Mouse (Mus musculus) gastrocnemius, postnatal 14 days (tissue): ENCODE data around the gene Adarb1. TPM values are rescaled to one million over a fixed set of nuclear protein-coding genes. Genes with fewer than 3 reads are reported as not detected.
"Not testable (repeated sequence)": the region's sequence is repeated elsewhere in the genome, so short reads cannot be mapped to it uniquely, and the experiment has no call there.

Source experiments
- DNase-seq: peaks from one replicate; pipeline ENCODE4 v3.0.0; 2021; ENCODE audit warnings: mixed read lengths
- intact Hi-C: fragments of 180-260 bp; cut with DNase I; formaldehyde crosslinking; loops from one replicate; pipeline ENCODE4 v1.15.1; 2025; ENCODE audit warnings: low total_unique reads
- total RNA-seq, 2 experiments: library from RNA; stranded (reverse); gene quantifications; 2 replicates each; pipeline ENCODE4 v1.2.3; 2021

Gene Adarb1
- total RNA-seq, 2 experiments from 2014 or later = 6.3 to 12.5 TPM

DNA sequence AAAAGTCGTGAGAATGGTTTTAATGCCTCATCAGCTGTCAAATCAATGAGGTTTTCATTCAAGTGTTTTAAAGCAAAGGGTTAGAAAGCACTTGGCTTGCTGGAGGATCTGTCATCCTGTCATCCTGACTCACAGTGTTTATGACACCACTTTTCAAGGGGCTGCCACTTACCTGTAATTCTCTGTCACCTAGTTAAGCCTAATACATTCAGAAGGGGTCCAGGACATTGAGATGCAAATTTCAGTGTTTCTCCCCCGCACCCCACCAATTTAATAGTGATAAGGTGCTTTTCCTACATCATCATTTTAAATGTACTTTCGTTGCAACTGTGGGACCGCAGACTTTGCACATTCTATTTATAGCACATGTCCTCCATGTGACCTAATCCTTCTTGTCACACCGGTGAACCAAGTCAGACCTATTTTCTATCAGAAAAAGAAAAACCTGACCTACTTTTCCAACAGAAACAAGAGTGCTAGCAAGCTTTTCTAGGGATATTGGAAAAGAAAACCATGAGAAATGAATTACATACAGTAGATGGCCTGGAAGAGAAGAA is 129.4 kb downstream of the Adarb1 start:
- intact Hi-C loops = no loop called here

DNA sequence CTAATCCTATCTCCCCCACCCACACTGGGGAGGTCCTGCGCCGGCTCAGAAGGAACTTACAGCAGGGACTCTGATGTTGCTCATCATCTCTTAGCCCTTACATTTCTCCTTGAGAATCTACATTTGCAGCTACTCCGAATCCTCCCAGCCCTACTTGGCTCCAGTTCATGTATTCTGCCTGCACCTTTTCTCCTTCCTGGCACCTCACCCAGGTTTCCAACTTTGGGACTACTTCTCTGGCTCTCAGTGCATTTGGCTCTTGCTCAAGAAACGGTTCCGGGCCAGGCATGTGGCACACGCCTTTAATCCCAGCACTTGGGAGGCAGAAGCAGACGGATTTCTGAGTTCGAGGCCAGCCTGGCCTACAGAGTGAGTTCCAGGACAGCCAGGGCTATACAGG is 130.4 kb downstream of the Adarb1 start:
- intact Hi-C loops = loop anchor here (2.0 kb wide), 1 partner anchor 69 kb away; no protein-coding TSS in a partner anchor
- DNase-seq = no peak

More for the DNA sequence above, 129.4 kb downstream of the Adarb1 start:
- no peak for DNase-seq

DNA sequence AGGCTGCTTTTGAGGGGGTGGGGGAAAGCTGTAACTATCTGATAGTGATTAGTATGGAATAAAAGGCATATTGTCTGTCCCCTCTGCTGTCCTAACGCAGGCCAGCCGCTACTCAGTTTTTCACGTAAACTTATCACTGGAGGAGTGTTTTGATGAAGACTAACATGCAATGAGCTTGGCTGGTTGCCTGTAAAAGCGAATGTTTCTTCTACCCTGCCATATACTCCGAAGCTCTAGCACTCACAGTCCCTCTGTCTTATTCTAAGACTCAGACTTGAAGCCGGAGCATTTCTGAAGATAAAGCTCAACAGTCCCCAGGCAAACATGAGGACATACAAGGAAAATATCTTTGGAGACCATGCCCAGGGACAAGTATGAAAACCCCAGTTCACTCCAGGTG is 133.2 kb downstream of the Adarb1 start:
- no peak for DNase-seq
- intact Hi-C loops = no loop called here

DNA sequence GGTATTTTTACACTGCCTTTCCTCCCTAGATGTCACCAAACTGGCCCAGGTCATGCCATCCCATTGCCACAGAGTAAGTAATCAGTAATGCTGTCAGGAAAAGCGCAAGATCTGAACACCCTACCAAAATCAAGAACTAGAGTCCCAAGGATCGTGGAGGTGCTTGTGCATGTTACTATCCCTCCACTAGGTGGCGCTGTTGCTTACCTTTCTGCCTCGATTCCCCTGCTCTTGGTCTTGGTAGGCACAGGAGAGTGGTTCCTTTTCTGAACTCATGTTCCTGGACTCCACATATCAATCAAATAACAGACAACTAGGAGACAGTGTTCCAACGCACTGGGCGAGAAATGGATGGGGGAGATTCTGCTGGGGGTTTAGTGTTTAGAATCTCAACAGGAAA is 135.2 kb downstream of the Adarb1 start:
- intact Hi-C loops = loop anchor here (2.0 kb wide), 1 partner anchor 228 kb away; no protein-coding TSS in a partner anchor
- DNase-seq = peak; percentile 72

DNA sequence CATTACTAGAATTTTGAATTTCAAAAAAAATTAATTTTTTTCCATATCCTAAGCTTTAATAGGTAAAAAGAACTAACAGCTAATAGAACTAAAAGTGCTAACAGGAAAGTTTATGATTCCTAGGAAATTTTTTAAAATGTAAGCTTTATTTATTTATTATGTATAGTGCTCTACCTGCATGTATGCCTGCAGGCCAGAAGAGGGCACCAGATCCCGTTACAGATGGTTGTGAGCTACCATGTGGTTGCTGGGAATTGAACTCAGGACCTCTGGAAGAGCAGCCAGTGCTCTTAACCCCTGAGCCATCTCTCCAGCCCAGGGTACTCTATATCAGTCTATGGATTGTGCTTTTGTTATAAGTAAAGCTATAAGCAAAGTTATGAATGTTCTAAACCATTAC is 136.0 kb downstream of the Adarb1 start:
- not testable (repeated sequence) for DNase-seq
- intact Hi-C loops = loop anchor here (2.0 kb wide), 1 partner anchor 229 kb away; no protein-coding TSS in a partner anchor

DNA sequence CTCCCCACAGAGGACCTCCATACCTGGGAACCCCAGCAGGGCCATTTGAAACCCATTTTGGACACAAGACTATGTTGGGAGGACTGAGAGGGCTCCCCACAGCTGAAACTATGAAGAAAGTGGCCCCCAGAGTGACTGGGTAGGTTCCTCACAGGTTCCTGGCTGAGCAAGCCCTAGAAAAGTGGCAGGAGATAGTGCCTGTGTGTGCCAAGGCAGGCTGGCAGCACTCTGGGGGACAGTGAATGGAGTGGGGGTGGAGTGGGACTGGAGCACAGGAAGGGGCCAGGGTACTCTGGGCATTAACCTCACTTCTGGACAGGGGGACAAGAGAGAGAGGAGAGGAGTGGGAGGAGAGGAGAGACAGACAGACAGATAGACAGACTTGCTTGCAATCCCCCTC is 144.3 kb downstream of the Adarb1 start:
- DNase-seq = no peak
- intact Hi-C loops = no loop called here

DNA sequence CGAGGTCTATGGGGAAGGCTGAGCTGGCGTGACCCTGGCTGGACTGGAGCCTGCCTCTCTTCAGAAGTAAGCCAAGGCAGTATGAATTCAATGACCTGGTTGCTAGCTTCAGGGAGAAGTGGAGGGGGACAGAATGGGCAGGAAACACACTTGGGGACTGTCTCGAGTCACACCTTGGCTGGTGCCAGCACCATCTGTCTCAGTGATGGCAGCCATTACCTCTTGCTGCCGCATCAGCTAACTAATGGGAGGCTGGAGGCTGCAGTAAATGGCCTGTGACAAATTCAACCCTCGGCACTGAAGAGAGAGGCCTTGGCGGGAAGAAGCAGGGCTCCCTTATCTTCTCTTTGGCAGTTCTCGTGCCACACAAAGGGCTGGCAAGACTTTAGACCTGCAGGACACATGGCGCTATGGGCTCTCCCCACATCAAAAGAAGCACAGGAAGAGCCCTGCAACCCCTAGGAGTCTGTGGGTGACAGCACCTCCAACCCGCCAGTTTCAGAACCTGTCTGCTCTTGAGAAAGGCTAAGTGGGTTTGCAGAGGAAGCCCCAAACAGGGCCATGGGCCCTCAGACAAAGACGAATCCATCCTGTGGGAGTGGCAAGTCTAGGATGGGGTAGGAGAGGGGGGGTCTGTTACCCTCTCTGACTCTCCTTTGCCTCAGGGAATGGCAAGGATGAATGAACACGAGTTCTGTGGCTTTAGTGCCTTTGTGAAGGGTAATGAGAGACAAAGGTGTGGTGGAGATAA is 144.9 kb downstream of the Adarb1 start:
- no peak for DNase-seq
- intact Hi-C loops = no loop called here

DNA sequence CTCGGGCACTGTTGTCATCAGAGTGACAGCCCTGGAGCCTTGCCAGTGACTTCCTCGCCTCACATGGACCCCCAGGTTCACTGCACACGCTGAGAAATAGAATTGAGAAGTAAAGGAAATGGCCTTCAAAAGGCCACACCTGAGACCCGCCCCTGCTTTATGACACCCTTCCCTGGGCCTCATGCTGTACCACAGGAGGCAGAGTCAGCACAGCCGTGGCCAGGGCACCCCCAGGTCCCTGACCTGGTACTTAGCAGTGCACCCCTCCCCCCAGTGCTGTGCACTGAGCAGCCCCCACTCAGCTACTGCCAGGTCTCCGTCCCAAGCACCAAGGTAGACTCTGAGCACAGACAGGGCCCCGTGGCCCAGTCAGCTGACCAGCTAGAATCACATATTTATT is 148.9 kb downstream of the Adarb1 start:
- intact Hi-C loops = no loop called here
- no peak for DNase-seq

DNA sequence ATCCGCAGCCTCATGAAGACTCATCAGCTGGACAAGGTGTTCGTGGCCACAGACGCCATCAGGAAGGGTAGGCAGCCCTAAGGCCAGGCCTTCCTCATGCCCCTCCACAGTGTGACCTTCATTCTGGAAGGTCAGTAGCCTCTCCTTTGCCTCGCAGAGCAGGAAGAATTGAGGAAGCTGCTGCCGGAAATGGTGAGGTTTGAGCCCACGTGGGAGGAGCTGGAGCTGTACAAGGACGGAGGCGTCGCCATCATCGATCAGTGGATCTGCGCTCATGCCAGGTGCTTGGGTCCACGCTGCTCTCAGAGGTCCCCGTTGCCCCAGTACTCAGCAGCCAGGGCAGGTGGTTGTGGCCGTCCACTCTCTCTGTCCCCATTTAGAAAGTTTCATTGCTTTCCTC is 151.0 kb downstream of the Adarb1 start:
- intact Hi-C loops = no loop called here

DNA sequence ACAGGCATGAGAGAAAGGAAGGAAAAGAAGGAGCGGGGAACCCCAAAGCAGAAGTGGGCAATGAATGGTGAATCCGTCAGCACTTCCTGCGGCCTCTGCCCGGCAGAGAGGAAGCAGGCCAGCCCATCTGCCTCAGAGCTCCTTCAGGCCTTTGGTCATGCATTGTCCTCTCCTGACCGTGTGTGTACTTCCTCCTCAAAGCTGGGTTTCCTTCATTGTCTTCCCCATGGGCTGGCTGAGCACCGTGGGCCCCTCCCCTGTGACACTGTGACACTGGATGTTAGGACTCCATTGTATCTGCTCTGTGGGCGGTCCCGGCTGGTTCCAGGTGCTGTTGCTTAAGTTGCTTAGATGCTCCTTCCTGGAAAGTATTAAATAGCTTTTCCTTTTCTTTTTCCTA is 151.8 kb downstream of the Adarb1 start:
- intact Hi-C loops = no loop called here
- DNase-seq = no peak

More for the DNA sequence above, 151.0 kb downstream of the Adarb1 start:
- DNase-seq = no peak

DNA sequence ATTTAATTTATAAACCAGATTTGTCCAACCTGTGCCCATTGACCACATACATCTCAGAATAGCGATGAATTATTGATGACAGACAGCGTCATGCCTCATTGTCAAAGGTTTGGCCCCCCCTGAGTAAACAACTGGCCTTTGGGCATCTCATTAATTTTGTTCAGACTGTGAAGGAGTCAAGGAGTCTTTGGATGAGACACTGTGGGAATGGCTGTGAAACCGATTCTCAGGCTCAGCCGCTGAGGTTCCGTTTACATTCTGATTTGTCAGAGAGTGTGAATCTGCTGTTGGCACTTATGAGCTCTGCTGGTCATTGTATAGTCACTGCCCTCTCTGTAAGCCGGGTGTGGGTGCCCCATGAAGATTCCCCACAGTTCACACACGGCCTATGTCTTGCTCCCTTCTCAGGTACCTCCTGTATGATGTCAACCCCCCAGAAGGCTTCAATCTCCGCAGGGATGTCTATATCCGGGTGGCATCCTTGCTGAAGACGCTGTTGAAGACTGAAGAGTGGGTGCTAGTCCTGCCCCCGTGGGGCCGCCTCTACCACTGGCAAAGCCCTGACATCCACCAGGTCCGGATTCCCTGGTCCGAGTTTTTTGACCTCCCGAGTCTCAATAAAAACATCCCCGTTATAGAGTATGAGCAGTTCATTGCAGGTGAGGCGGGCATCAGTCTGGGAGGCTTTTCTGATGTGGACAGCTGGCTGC is 157.7 kb downstream of the Adarb1 start:
- no peak for DNase-seq

DNA sequence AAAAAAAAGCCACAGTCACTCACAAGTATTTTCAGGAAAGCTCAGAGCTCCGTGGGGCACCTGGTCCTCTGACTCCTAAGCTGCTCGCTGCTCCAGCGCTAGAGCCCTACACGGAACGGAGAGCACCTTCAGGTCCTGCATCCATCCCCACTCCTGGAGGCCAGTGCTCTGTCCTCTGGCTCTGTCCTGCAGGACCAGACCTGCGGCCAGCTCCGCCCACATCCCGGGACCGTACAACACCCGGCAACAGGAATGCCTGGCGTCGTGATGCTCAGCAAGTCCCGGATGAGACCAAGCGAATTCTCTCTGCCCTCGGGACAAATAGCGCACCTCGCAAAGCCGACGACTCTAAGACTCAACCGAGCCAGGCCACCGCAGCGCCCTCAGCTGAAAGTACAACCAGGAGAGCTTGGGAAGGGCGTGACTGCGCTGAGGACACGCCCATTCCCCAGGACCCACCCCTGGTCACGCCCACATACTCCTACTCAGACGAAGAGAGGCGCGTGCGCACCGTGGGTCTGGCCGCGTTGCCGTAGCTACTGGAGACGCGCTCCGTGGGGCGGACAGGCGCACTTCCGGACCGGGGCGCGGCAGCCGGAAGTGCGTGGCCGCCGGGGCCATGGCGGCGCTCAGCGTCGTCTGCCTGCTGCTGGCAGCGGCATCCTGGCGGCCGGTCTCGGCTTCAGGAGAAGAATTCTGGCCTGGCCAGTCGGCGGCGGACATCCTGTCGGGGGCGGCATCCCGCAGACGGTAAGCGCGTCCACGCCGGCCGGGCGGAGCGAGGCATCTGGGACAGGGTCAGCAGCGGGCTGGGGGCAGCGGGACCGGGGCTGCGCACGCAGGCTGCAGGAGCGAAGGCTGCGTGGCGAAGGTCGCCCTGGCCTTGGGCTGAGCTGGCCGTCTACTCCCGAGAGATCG is 159.1 kb downstream of the Adarb1 start, which contains the start of gene Pofut2:
Gene Pofut2, plus strand, starts transcription at position 515 of the 918 bp plus-strand sequence.
- peak; percentile 97 for DNase-seq

More for the DNA sequence above, 157.7 kb downstream of the Adarb1 start:
- intact Hi-C loops = loop anchor here (5.0 kb wide), 1 partner anchor 823 kb away; no protein-coding TSS in a partner anchor

DNA sequence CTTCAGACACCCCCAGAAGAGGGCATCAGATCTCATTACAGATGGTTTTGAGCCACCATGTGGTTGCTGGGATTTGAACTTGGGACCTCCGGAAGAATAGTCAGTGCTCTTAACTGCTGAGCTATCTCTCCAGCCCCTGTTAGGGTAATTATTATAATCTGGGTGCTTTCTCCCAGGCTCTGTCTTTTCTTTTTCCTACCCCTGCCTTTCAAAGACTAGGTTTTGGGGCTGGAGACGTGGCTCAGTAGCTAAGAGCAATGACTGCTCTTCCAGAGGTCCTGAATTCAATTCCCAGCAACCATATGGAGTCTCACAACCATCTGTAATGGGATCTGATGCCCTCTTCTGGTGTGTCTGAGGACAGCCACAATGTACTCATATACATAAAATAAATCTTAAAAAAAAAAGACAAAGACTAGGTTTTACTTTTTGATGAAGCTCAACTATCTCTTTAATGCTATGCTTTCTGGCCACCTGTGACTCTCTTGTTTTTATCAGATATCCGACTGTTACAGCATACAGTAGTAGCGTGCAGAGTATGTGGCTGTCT is 160.0 kb downstream of the Adarb1 start:
- DNase-seq = no peak

More for the DNA sequence above, 159.1 kb downstream of the Adarb1 start, which contains the start of gene Pofut2:
- intact Hi-C loops = no loop called here

DNA sequence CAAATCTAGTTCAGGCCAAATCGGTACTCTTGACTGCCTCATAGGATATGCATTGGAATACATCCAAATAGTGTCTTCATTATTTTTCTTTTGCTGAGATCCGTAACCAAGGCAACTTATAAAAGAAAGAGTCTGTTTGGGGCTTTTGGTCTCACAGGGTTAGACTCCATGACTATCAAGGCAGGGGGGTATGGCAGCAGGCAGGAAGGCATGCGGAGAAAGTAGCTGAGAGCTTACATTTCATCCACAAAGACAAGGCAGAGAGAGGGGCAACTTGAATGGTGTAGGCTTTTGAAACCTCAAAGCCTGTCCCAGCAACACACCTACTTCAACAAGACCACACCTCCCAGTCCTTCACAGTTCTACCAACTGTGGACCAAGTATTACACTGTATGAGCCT is 162.4 kb downstream of the Adarb1 start:
- intact Hi-C loops = no loop called here
- DNase-seq = no peak

More for the DNA sequence above, 160.0 kb downstream of the Adarb1 start:
- intact Hi-C loops = no loop called here

DNA sequence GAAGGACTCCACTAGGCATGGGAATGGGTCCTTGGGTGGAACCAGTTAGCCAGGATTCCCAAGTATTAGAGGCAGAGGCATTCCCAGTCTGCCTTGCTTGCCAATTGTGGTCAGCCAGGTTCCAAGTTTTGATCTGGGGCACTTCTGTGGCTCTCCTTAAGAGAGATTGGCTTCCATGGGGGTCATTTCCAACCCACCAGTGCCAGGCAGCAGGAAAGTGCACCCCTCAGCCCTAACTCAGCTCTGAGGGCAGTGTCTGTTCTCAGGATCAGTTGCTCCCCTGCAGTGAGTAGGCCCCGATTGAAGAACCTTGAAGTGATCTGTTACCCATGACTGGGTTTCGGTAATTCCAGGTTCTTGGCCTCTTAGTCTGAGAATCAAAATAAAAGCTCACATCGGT is 162.8 kb downstream of the Adarb1 start:
- no peak for DNase-seq
- intact Hi-C loops = no loop called here

DNA sequence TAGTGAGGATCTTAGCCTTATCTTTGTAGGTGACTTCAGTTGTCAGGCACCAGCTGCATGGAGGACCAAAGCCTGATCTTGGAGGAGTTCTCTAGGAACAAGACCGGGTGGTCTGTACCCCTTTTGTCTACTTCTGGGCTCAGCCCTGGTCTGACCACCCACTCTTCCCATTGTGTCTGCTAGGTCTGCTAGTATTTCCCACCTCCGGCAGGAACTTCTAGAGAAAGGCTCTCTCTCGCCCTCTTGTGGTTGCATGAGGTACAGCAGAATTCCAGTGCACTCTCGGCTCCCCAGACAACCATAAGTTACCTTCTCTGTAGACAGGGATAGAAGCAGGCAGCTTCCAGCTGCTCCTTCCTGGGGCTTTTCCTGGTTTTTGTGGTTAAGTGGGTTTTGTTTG is 165.3 kb downstream of the Adarb1 start:
- intact Hi-C loops = loop anchor here (2.0 to 5.0 kb wide), 2 partner anchors 122 to 170 kb away; no protein-coding TSS in a partner anchor
- DNase-seq = peak; percentile 73

DNA sequence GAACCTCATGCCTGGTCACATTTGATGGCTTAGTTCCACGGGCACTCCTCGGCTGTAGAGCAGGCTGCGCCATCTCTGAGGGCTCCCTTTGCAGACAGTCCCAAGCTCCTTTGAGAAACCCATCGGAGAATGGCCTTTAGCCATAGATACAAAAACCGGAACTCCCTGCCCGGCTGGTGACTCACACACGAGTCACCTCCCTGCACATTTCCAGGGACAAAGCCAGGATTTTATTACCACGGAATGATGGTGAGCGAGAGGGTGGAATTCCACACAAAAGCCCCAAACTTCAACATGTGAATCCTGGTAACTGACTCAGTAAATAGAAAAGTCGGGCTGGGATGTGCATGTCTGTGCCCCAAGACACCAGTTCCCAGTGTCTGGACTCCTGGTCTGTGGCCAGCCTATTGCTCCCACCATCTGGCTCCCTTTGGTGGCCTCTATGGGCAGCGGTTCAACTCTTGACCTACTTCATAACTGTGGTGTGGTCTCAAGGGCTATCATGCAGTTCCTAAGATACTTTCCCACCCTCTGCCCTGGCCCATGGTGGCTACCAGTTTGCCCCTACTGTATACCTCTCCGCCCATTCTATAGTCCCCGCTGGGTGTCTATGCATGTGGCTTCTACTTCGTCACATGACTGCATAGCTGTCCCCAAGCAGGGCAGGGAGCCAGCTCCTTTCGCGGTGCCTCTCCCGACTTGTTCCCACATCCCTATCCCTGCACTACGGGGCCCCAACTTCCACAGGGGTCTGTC is 166.1 kb downstream of the Adarb1 start:
- DNase-seq = peak; percentile 51
- intact Hi-C loops = loop anchor here (2.0 to 5.0 kb wide), 2 partner anchors 121 to 170 kb away; no protein-coding TSS in a partner anchor

DNA sequence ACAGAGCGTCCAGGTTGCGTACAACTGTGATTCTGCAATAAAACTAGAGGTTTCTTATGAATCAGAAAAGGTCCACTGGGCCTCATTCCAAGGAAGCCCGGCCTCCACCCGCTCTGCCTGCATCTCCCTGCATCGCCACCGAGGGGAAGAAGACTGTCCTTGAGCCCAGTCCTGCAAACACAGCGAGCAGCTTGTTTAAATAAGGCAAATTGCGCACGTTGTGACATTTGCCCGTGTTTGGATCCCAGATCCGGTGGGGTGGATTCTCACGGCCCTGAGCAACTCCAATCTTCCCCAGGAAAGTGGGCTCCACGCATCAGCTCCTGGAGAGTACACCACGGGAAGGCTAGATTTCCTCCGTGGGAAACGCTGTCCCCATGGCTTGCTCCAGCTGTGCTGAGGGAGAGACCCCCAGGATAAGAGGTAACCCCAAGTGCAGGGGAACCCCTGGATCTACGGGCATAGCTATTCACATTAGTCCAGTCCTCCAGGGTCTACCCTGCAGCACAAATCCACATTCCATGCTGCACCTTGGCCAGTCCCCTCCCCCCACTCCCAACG is 166.8 kb downstream of the Adarb1 start:
- peak; percentile 65 for DNase-seq
- intact Hi-C loops = loop anchor here (5.0 kb wide), 1 partner anchor 169 kb away; no protein-coding TSS in a partner anchor
